Mouse (Mus musculus) heart, postnatal 36 days (tissue): ENCODE measurements around the gene P2rx3. TPM values are rescaled to one million over a fixed set of nuclear protein-coding genes. Genes with fewer than 3 reads are reported as not detected.
A peak's percentile ranks its signal among the peaks of the same experiment; 100 is the strongest.

Experiments used
- DNase-seq, 2 experiments: peaks; one replicate each; pipeline ENCODE4 v3.0.0; 2021 to 2022
- intact Hi-C: fragments of 180-260 bp; cut with DNase I; formaldehyde crosslinking; loops from one replicate; pipeline ENCODE4 v1.15.1; 2025
- total RNA-seq, 2 experiments: library from RNA; stranded (reverse); gene quantifications; 2 replicates each; pipeline ENCODE4 v1.2.3; 2021

P2rx3 gene
- total RNA-seq, 2 experiments from 2014 or later, result 0.31 to 0.60 TPM

GRCm38 (mm10) chr2:85001497-85001896 is 35.8 kb downstream of the P2rx3 start:
- intact Hi-C loops, result no loop called here

GRCm38 (mm10) chr2:84999486-85000181 is 37.6 kb downstream of the P2rx3 start:
- DNase-seq, result peak; percentile 24 to 28
- intact Hi-C loops, result no loop called here

More at GRCm38 (mm10) chr2:85001497-85001896, 35.8 kb downstream of the P2rx3 start:
- peak in 1 of 2 experiments; percentile 14 for DNase-seq

GRCm38 (mm10) chr2:84996376-84996775 is 40.9 kb downstream of the P2rx3 start:
- intact Hi-C loops, result no loop called here
- no peak for DNase-seq

GRCm38 (mm10) chr2:84987930-84988329 is 49.3 kb downstream of the P2rx3 start, which contains the start of gene Prg3:
Gene Prg3 (plus strand): TSS chr2:84988215.
- DNase-seq, result no peak
- intact Hi-C loops, result no loop called here

GRCm38 (mm10) chr2:84980188-84980587 is 57.1 kb downstream of the P2rx3 start, which contains the start of gene Prg2:
Gene Prg2 (plus strand): TSS chr2:84980461.
- no peak for DNase-seq
- intact Hi-C loops, result no loop called here

GRCm38 (mm10) chr2:84975580-84975979 is 61.7 kb downstream of the P2rx3 start:
- intact Hi-C loops, result no loop called here

GRCm38 (mm10) chr2:84967318-84967991 is 69.8 kb downstream of the P2rx3 start:
- no peak for DNase-seq
- intact Hi-C loops, result no loop called here

More at GRCm38 (mm10) chr2:84975580-84975979, 61.7 kb downstream of the P2rx3 start:
- no peak for DNase-seq

GRCm38 (mm10) chr2:84964111-84964801 is 73.0 kb downstream of the P2rx3 start:
- no peak for DNase-seq
- intact Hi-C loops, result loop anchor here (5.0 kb wide), 1 partner anchor 137 kb away; the partner anchor contains the start of gene Timm10

- no peak for DNase-seq
- intact Hi-C loops, result loop anchor here (5.0 kb wide), 1 partner anchor 136 kb away; the partner anchor contains the start of gene Timm10
Observed at GRCm38 (mm10) chr2:84962906-84963507, 74.3 kb downstream of the P2rx3 start.

GRCm38 (mm10) chr2:84961901-84962300 is 75.4 kb downstream of the P2rx3 start:
- intact Hi-C loops, result loop anchor here (5.0 kb wide), 1 partner anchor 135 kb away; the partner anchor contains the start of gene Timm10
- DNase-seq, result no peak

- intact Hi-C loops, result loop anchor here (5.0 kb wide), 1 partner anchor 134 kb away; the partner anchor contains the start of gene Timm10
- DNase-seq, result peak; percentile 64 to 66
Observed at GRCm38 (mm10) chr2:84961300-84961699, 76.0 kb downstream of the P2rx3 start.

- DNase-seq, result no peak
- intact Hi-C loops, result no loop called here
Observed at GRCm38 (mm10) chr2:84958588-84959264, 78.5 kb downstream of the P2rx3 start.

GRCm38 (mm10) chr2:84956274-84956673 is 81.0 kb downstream of the P2rx3 start:
- intact Hi-C loops, result loop anchor here (1.0 to 2.0 kb wide), 2 partner anchors 51 to 67 kb away; no protein-coding TSS in a partner anchor
- peak; percentile 66 to 71 for DNase-seq

GRCm38 (mm10) chr2:84955435-84955834 is 81.8 kb downstream of the P2rx3 start:
- intact Hi-C loops, result no loop called here
- no peak for DNase-seq

- DNase-seq, result no peak
- intact Hi-C loops, result no loop called here
Observed at GRCm38 (mm10) chr2:84952693-84953092, 84.6 kb downstream of the P2rx3 start.

- intact Hi-C loops, result no loop called here
- DNase-seq, result no peak
Observed at GRCm38 (mm10) chr2:84952251-84952650, 85.0 kb downstream of the P2rx3 start.

- intact Hi-C loops, result no loop called here
Observed at GRCm38 (mm10) chr2:84951027-84951426, 86.2 kb downstream of the P2rx3 start.

GRCm38 (mm10) chr2:84948721-84949120 is 88.5 kb downstream of the P2rx3 start:
- no peak for DNase-seq
- intact Hi-C loops, result no loop called here

More at GRCm38 (mm10) chr2:84951027-84951426, 86.2 kb downstream of the P2rx3 start:
- no peak for DNase-seq
